Mouse (Mus musculus): ENCODE results near the gene Shd. TPM values are rescaled to one million over a fixed set of nuclear protein-coding genes. Genes with fewer than 3 reads are reported as not detected.

Gene Shd
- total and polyA plus RNA-seq, 3 experiments: 0.31 to 0.89 TPM; not detected in 1

DNA sequence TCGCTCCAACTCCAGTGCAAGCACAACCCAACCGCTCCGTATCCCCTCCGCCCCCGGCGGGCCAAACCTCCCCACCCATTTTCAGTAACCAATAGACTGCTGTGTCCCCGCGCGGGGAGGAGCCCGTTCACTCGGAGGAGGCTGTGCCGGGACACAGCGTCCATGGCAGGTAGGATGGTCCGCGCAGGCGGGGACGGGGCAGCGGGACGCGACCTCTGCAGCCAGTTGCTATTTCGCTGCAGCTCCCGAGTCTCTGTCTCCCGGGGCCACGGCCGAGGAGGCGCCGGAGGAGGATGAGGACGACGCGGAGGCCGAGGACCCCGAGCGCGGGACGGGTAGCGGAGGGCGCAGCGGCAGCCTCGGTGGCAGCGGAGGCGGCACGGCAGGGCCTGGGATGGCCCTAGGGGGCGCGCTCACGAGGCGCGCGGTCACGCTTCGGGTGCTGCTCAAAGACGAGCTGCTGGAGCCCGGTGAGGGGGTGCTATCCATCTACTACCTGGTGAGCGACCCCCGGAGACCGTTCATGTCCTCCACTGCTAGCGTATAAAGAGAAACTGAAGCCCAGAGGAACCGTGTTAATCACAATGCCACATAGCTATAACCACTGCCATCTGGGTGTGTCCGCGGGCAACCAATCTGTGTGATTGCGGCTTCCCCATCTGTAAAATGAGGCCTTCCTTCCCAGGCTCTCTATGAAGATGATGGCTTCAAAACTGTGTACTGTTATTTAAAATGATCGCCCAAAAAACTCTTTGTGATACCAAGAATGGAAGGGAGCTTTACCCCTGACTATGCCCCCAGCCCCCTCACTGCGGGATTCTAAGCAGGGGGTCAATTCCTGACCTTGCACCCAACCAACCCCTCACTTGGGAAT is 39.1 kb downstream of the Shd start (continued):
- TF ChIP-seq GATA1 (IDR thresholded peaks at IDR 0.05; ENCODE audit: low read depth, low read length) (no peak), GABPA (IDR thresholded peaks at IDR 0.05; ENCODE audit: low read depth, low read length) (no peak), KAT2A (conservative IDR thresholded peaks at IDR 0.05; ENCODE audit: low read depth, low read length) (no peak)

DNA sequence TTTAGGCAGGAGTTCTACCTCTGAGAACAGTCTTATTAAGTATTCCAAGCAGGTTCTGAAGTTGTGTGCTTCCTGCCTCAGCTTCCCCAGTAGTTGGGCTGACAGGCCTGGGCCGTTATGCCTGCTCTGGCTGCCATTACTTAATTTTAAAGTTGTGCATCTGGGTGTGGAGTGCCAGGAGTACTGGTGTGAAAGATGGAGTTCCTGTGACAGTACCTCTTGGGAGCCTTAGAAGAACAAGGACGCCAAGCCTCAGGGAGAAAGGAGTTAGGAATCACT is 39.6 kb downstream of the Shd start:
- Histone ChIP-seq H3K9me3 (replicated peaks; ENCODE audit: insufficient read depth, low read length) (no peaks in the 10 kb centered on the region), H3K4me1 (ENCODE audit: control insufficient read depth in 1 of 2, insufficient read depth in 2 of 2, low read length in 2 of 2) (peaks cover 0 to 17% of the 10 kb centered on the region in 2 experiments; a peak in 2 of 4 replicates), H3K27ac (ENCODE audit: control insufficient read depth, low read depth, low read length) (no peak overlapping the region), H3K36me3 (ENCODE audit: control insufficient read depth in 1 of 2, insufficient read depth in 2 of 2, low read length in 2 of 2) (peaks cover 0 to 8% of the 10 kb centered on the region in 2 experiments; a peak in 2 of 4 replicates), H3K9ac (ENCODE audit: control insufficient read depth, low read depth, low read length, poor library complexity, severe bottlenecking) (no peak overlapping the region; the same call in 1 of the 2 replicates), H3K27me3 (ENCODE audit: control insufficient read depth in 1 of 2, insufficient read depth in 2 of 2, low read length in 2 of 2) (no peaks in the 10 kb centered on the region), H3K79me2 (ENCODE audit: control insufficient read depth, insufficient read depth, low read length, poor library complexity) (no peaks in the 10 kb centered on the region), H3K4me3 (ENCODE audit: control insufficient read depth in 1 of 2, insufficient read depth in 1 of 2, low read depth in 2 of 2, low read length in 2 of 2) (peak overlapping the region; percentile 64 to 90; a peak in 3 of 4 replicates)
- no peak for DNase-seq (ENCODE audit: low read depth, low spot score)
- TF ChIP-seq TCF12 (IDR thresholded peaks at IDR 0.05; ENCODE audit: low read depth, low read length) (no peak), HCFC1 (IDR thresholded peaks at IDR 0.05; ENCODE audit: low read depth, low read length) (no peak), RCOR1 (IDR thresholded peaks at IDR 0.05; ENCODE audit: low read depth, low read length) (no peak)

DNA sequence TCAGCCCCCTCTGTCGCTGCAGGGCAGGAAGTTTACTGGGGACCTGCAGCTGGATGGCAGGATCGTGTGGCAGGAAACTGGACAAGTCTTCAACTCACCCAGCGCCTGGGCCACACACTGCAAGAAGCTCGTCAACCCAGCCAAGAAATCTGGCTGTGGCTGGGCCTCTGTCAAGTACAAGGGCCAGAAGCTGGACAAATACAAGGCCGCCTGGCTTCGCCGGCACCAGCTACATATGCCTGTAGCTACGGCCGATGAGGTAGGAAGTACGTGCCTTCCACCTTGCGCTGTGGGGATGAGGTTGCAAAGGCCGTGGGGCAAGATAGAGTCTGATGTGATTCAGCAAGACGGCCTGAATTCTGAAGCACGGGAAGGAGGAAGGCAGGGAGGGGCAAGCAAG is 40.0 kb downstream of the Shd start:
- Histone ChIP-seq H3K79me2 (ENCODE audit: control insufficient read depth, insufficient read depth, low read length, poor library complexity) (no peaks in the 10 kb centered on the region), H3K27ac (ENCODE audit: control insufficient read depth, low read depth, low read length) (no peak overlapping the region), H3K4me1 (ENCODE audit: control insufficient read depth in 1 of 2, insufficient read depth in 2 of 2, low read length in 2 of 2) (peaks cover 0 to 17% of the 10 kb centered on the region in 2 experiments; a peak in 2 of 4 replicates), H3K9ac (ENCODE audit: control insufficient read depth, low read depth, low read length, poor library complexity, severe bottlenecking) (no peak overlapping the region), H3K4me3 (ENCODE audit: control insufficient read depth in 1 of 2, insufficient read depth in 1 of 2, low read depth in 2 of 2, low read length in 2 of 2) (no peak overlapping the region), H3K27me3 (ENCODE audit: control insufficient read depth in 1 of 2, insufficient read depth in 2 of 2, low read length in 2 of 2) (no peaks in the 10 kb centered on the region), H3K36me3 (ENCODE audit: control insufficient read depth in 1 of 2, insufficient read depth in 2 of 2, low read length in 2 of 2) (peaks cover 0 to 8% of the 10 kb centered on the region in 2 experiments; a peak in 2 of 4 replicates), H3K9me3 (replicated peaks; ENCODE audit: insufficient read depth, low read length) (no peaks in the 10 kb centered on the region)
- no peak for DNase-seq (ENCODE audit: low read depth, low spot score)
- TF ChIP-seq JUND (IDR thresholded peaks at IDR 0.05; ENCODE audit: low read depth, low read length) (no peak), ZMIZ1 (IDR thresholded peaks at IDR 0.05; ENCODE audit: low read depth, low read length) (no peak), ZKSCAN1 (IDR thresholded peaks at IDR 0.05; ENCODE audit: low read depth, low read length) (no peak), ZNF384 (IDR thresholded peaks at IDR 0.05; ENCODE audit: low read depth, low read length) (no peak), ELF1 (IDR thresholded peaks at IDR 0.05; ENCODE audit: low read depth, low read length) (no peak), USF2 (IDR thresholded peaks at IDR 0.05; ENCODE audit: borderline replicate concordance in 1 of 2, insufficient read depth in 1 of 2, low read depth in 1 of 2, low read length in 2 of 2) (no peak), CTCF (IDR thresholded peaks at IDR 0.05 in 2 of 3, conservative IDR thresholded peaks at IDR 0.05 in 1 of 3; ENCODE audit: control insufficient read depth in 1 of 3, insufficient read depth in 1 of 3, low read depth in 2 of 3, low read length in 3 of 3, poor library complexity in 1 of 3, severe bottlenecking in 1 of 3) (no peak), POLR2A (IDR thresholded peaks at IDR 0.05; ENCODE audit: control insufficient read depth in 1 of 2, insufficient read depth in 1 of 2, low read depth in 1 of 2, low read length in 2 of 2, poor library complexity in 1 of 2) (no peak), TAL1 (IDR thresholded peaks at IDR 0.05; ENCODE audit: low read length) (no peak), RCOR1 (IDR thresholded peaks at IDR 0.05; ENCODE audit: low read depth, low read length) (no peak), NELFE (IDR thresholded peaks at IDR 0.05; ENCODE audit: low read depth, low read length) (no peak), SMC3 (IDR thresholded peaks at IDR 0.05; ENCODE audit: low read depth, low read length) (no peak), GATA1 (IDR thresholded peaks at IDR 0.05; ENCODE audit: low read depth, low read length) (no peak), USF1 (IDR thresholded peaks at IDR 0.05; ENCODE audit: low read depth, low read length) (no peak), BHLHE40 (IDR thresholded peaks at IDR 0.05; ENCODE audit: borderline replicate concordance, low read depth, low read length) (no peak), ETS1 (IDR thresholded peaks at IDR 0.05; ENCODE audit: low read depth, low read length) (no peak), MEF2A (IDR thresholded peaks at IDR 0.05; ENCODE audit: extremely low read depth, insufficient replicate concordance, low read depth, low read length, poor library complexity, severe bottlenecking) (no peak), RAD21 (IDR thresholded peaks at IDR 0.05; ENCODE audit: low read depth, low read length) (no peak), TCF12 (IDR thresholded peaks at IDR 0.05; ENCODE audit: low read depth, low read length) (no peak), KAT2A (conservative IDR thresholded peaks at IDR 0.05; ENCODE audit: low read depth, low read length) (no peak)
